In genomic region chr2:52378448-52378804, GRCm38 (mm10) we compare ENCODE assay signal across 8 mouse cellular contexts. TPM values are rescaled to one million over a fixed set of nuclear protein-coding genes. Genes with fewer than 3 reads are reported as not detected.
DNase-seq lines count a peak whose midpoint lies in the region; ATAC-seq and TF ChIP-seq lines count a peak whose summit lies in the region.

Gene Neb, minus strand, starts transcription at chr2:52378474.

- H3K4me2 ChIP-seq in forebrain, postnatal 0 days (ENCODE audit: low read depth), result no peak within 1 kb of the TSS
- no peak within 1 kb of the TSS for H3K4me2 ChIP-seq in limb, embryonic 13.5 days (replicated peaks)

- H3K4me1 ChIP-seq in forebrain, postnatal 0 days (ENCODE audit: insufficient read depth), result no peaks in the 10 kb centered on the region
- H3K4me1 ChIP-seq in limb, embryonic 13.5 days, result no peaks in the 10 kb centered on the region
- H3K4me1 ChIP-seq in small intestine, adult 2 months (ENCODE audit: control insufficient read depth, insufficient read depth, insufficient read length, low read length), result no peaks in the 10 kb centered on the region

- WGBS in forebrain, postnatal 0 days, result 57% methylated on average over 7 of the region's 7 CpGs
- 50% methylated on average over 7 of the region's 7 CpGs for WGBS in limb, embryonic 13.5 days
- WGBS in small intestine, adult 2 months, result 48% methylated on average over 7 of the region's 7 CpGs

- H3K9ac ChIP-seq in forebrain, postnatal 0 days, result no peak within 1 kb of the TSS
- H3K9ac ChIP-seq in limb, embryonic 13.5 days, result no peak within 1 kb of the TSS

- no peaks in the 10 kb centered on the region for H3K36me3 ChIP-seq in forebrain, postnatal 0 days (ENCODE audit: insufficient read depth)
- no peaks in the 10 kb centered on the region for H3K36me3 ChIP-seq in limb, embryonic 13.5 days
- H3K36me3 ChIP-seq in small intestine, adult 2 months (ENCODE audit: control insufficient read depth, insufficient read depth, low read length), result no peaks in the 10 kb centered on the region

- no peaks in the 10 kb centered on the region for H3K27me3 ChIP-seq in forebrain, postnatal 0 days (ENCODE audit: insufficient read depth, low read length)
- no peaks in the 10 kb centered on the region for H3K27me3 ChIP-seq in limb, embryonic 13.5 days
- H3K27me3 ChIP-seq in small intestine, adult 2 months (ENCODE audit: control insufficient read depth, insufficient read depth, low read length), result no peaks in the 10 kb centered on the region

- H3K27ac ChIP-seq in forebrain, postnatal 0 days (ENCODE audit: low read depth, low read length), result no peak within 1 kb of the TSS
- no peak within 1 kb of the TSS for H3K27ac ChIP-seq in limb, embryonic 13.5 days
- H3K27ac ChIP-seq in small intestine, adult 2 months (ENCODE audit: insufficient read depth, low read depth, low read length), result no peak within 1 kb of the TSS
- H3K27ac ChIP-seq in layer of hippocampus, adult 2 months, result no peak within 1 kb of the TSS

- no peaks in the 10 kb centered on the region for H3K9me3 ChIP-seq in forebrain, postnatal 0 days (ENCODE audit: low read length)
- no peaks in the 10 kb centered on the region for H3K9me3 ChIP-seq in limb, embryonic 13.5 days

- no peak for TF ChIP-seq CTCF in forebrain, postnatal 0 days (IDR thresholded peaks at IDR 0.05; ENCODE audit: low read depth)
- no peak for TF ChIP-seq CTCF in small intestine, adult 2 months (IDR thresholded peaks at IDR 0.05; ENCODE audit: extremely low read depth, insufficient read length, insufficient replicate concordance, low read depth, low read length)
- TF ChIP-seq CTCF in layer of hippocampus, adult 2 months (conservative IDR thresholded peaks at IDR 0.05), result no peak

- no peak for TF ChIP-seq POLR2A in small intestine, adult 2 months (IDR thresholded peaks at IDR 0.05; ENCODE audit: low read depth, low read length)

- no peak within 1 kb of the TSS for H3K4me3 ChIP-seq in forebrain, postnatal 0 days (ENCODE audit: low read depth, low read length)
- no peak within 1 kb of the TSS for H3K4me3 ChIP-seq in limb, embryonic 13.5 days
- H3K4me3 ChIP-seq in small intestine, adult 2 months (ENCODE audit: low read depth, low read length), result peak within 1 kb of the TSS; percentile 22; the same call in 1 of the 2 replicates
- H3K4me3 ChIP-seq in layer of hippocampus, adult 2 months, result no peak within 1 kb of the TSS; the same call in 1 of the 2 replicates

- peak; percentile 46 for DNase-seq in CD4-positive helper T cell, adult 2 months (ENCODE audit: low read depth, low spot score)
- peak; percentile 41 for DNase-seq in ES-CJ7 (ENCODE audit: low read depth, low spot score)
- DNase-seq in forebrain, postnatal 0 days, result no peak
- DNase-seq in layer of hippocampus, adult 2 months (ENCODE audit: low spot score in 2 of 2), result no peak
- no peak for DNase-seq in cerebellum, postnatal 4 days (ENCODE audit: low spot score in 2 of 2)
- no peak for DNase-seq in frontal cortex, postnatal 36 days (ENCODE audit: low spot score in 2 of 2)

- peak; percentile 84 for ATAC-seq in forebrain, postnatal 0 days
- no peak for ATAC-seq in limb, embryonic 13.5 days (ENCODE audit: low FRiP score, low read depth)

RNA-seq across cellular contexts. Expression of gene Neb, which starts in this region (rescaled TPM):
- total RNA-seq in forebrain, postnatal 0 days (2014; rRNA removed), result 4.2 and 8.5 TPM in 2 replicates
- 3.1 and 5.0 TPM in 2 replicates for polyA plus RNA-seq in forebrain, postnatal 0 days (2015; fragmentation: Nextera tagmentation; extraction: Ambion mirVana)
- polyA plus RNA-seq in limb, embryonic 13.5 days (2015; fragmentation: Nextera tagmentation; extraction: Ambion mirVana), result 101 and 102 TPM in 2 replicates
- polyA plus RNA-seq in small intestine, adult 2 months (2012; rRNA removed), result 0.13 and 0.23 TPM in 2 replicates
- total RNA-seq in layer of hippocampus, adult 2 months (2021), result 1 to 10 TPM; 1.5 TPM

Comparison
In these comparisons a context has a peak if more than half of its experiments do, and no peak if none do; other contexts are left out.
1. RNA of gene Neb (polyA plus RNA-seq): 101 to 102 TPM in limb, embryonic 13.5 days; 3.1 to 5.0 TPM in forebrain, postnatal 0 days and 0.13 to 0.23 TPM in small intestine, adult 2 months; every median in the first group is over 10 times any median in the second.
2. DNase-seq: peak in CD4-positive helper T cell, adult 2 months (single experiment) and ES-CJ7 (single experiment); none in forebrain, postnatal 0 days (single experiment), layer of hippocampus, adult 2 months (0 of 2), cerebellum, postnatal 4 days (0 of 2) and frontal cortex, postnatal 36 days (0 of 2).